ENCODE assay signal across 8 mouse cellular contexts in genomic region chr4:118362879-118363278, GRCm38 (mm10).
"Had no signal": no experiment of that assay in that cellular context is flagged by ENCODE, and none has a peak within 500 bp of the region (broad histone marks: within the 10 kb centered on the region; RNA-seq: fewer than 3 reads in every experiment).

No protein-coding gene starts in this region.

- H3K27me3 ChIP-seq: liver, embryonic 13.5 days; lung, embryonic 15.5 days; midbrain, embryonic 13.5 days had no signal

- DNase-seq: liver, embryonic 13.5 days; liver, postnatal 0 days; right cerebral cortex, postnatal 14 days; thymus, postnatal 4 days had no signal

- H3K27ac ChIP-seq: hindbrain, postnatal 0 days; limb, embryonic 10.5 days; liver, embryonic 13.5 days; lung, embryonic 15.5 days; midbrain, embryonic 13.5 days had no signal

- H3K4me3 ChIP-seq: limb, embryonic 10.5 days; liver, embryonic 13.5 days; lung, embryonic 15.5 days; midbrain, embryonic 13.5 days had no signal

- H3K4me2 ChIP-seq: liver, embryonic 13.5 days; lung, embryonic 15.5 days; midbrain, embryonic 13.5 days had no signal

- ATAC-seq: hindbrain, postnatal 0 days; liver, postnatal 0 days; midbrain, embryonic 13.5 days had no signal

- H3K9me3 ChIP-seq: limb, embryonic 10.5 days; liver, embryonic 13.5 days; lung, embryonic 15.5 days; midbrain, embryonic 13.5 days had no signal

- H3K9ac ChIP-seq: liver, embryonic 13.5 days; liver, postnatal 0 days; lung, embryonic 15.5 days; midbrain, embryonic 13.5 days had no signal
